Mouse (Mus musculus): ENCODE measurements around the gene Zbtb40. TPM values are rescaled to one million over a fixed set of nuclear protein-coding genes. Genes with fewer than 3 reads are reported as not detected.

The Zbtb40 gene
- polyA plus RNA-seq, 1 experiment: 24.9 TPM

- peak overlapping the region; percentile 94 for H3K4me3 ChIP-seq (ENCODE audit: control insufficient read depth, insufficient read depth, low read length)
- DNase-seq: no peak
- H3K27ac ChIP-seq (ENCODE audit: control insufficient read depth, insufficient read depth, low read length): no peak overlapping the region
- H3K27me3 ChIP-seq (ENCODE audit: control insufficient read depth, insufficient read depth, low read length): no peaks in the 10 kb centered on the region; the same call in 1 of the 2 replicates
- WGBS: 2% methylated on average over 52 of the region's 52 CpGs
- peaks cover 9% of the 10 kb centered on the region for H3K4me1 ChIP-seq (replicated peaks; ENCODE audit: control insufficient read depth, insufficient read depth, low read length)
- TF ChIP-seq POLR2A (IDR thresholded peaks at IDR 0.05; ENCODE audit: control insufficient read depth, extremely low read depth, insufficient read depth, low read length, poor library complexity): no peak
- no peak for TF ChIP-seq CTCF (IDR thresholded peaks at IDR 0.05; ENCODE audit: borderline replicate concordance, control insufficient read depth, extremely low read depth, insufficient read depth, low read length, poor library complexity)
- no peaks in the 10 kb centered on the region for H3K36me3 ChIP-seq (ENCODE audit: control insufficient read depth, insufficient read depth, low read length)
Observed at GRCm38 (mm10) chr4:137047840-137048549, 606 bp downstream of the Zbtb40 start.

DNA sequence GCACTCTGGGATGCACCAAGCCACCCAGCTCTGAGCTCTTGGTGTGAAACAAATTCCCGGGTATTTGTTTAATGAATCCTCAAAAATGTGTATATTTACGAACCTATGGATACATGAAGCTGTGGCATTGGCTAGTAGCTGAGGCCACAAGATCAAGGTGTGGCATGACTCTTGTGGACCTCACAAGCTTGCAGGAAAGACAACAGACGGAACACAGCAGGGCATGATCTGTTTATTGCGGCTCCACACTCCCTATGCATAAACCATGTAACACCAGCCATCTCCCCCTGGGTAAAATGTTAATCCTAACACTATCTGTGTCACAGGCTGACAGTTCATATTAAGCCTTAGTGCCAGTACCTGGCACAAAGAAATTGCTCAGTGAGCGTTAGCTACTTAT, 2.5 kb downstream of the Zbtb40 start:
- Histone ChIP-seq H3K4me3 (ENCODE audit: control insufficient read depth, insufficient read depth, low read length) (no peak overlapping the region), H3K27me3 (ENCODE audit: control insufficient read depth, insufficient read depth, low read length) (no peaks in the 10 kb centered on the region), H3K27ac (ENCODE audit: control insufficient read depth, insufficient read depth, low read length) (no peak overlapping the region), H3K4me1 (replicated peaks; ENCODE audit: control insufficient read depth, insufficient read depth, low read length) (peaks cover 9% of the 10 kb centered on the region), H3K36me3 (ENCODE audit: control insufficient read depth, insufficient read depth, low read length) (no peaks in the 10 kb centered on the region)
- WGBS: 96% methylated on average over 5 of the region's 5 CpGs
- TF ChIP-seq CTCF (IDR thresholded peaks at IDR 0.05; ENCODE audit: borderline replicate concordance, control insufficient read depth, extremely low read depth, insufficient read depth, low read length, poor library complexity) (no peak), POLR2A (IDR thresholded peaks at IDR 0.05; ENCODE audit: control insufficient read depth, extremely low read depth, insufficient read depth, low read length, poor library complexity) (no peak)
- DNase-seq: no peak

GRCm38 (mm10) chr4:137044516-137044915, 4.1 kb downstream of the Zbtb40 start:
- peaks cover 9% of the 10 kb centered on the region for H3K4me1 ChIP-seq (replicated peaks; ENCODE audit: control insufficient read depth, insufficient read depth, low read length)
- DNase-seq: no peak
- 95% methylated on average over 5 of the region's 5 CpGs for WGBS
- H3K4me3 ChIP-seq (ENCODE audit: control insufficient read depth, insufficient read depth, low read length): no peak overlapping the region
- TF ChIP-seq CTCF (IDR thresholded peaks at IDR 0.05; ENCODE audit: borderline replicate concordance, control insufficient read depth, extremely low read depth, insufficient read depth, low read length, poor library complexity): no peak
- TF ChIP-seq POLR2A (IDR thresholded peaks at IDR 0.05; ENCODE audit: control insufficient read depth, extremely low read depth, insufficient read depth, low read length, poor library complexity): no peak
- no peaks in the 10 kb centered on the region for H3K36me3 ChIP-seq (ENCODE audit: control insufficient read depth, insufficient read depth, low read length)
- no peak overlapping the region for H3K27ac ChIP-seq (ENCODE audit: control insufficient read depth, insufficient read depth, low read length)
- H3K27me3 ChIP-seq (ENCODE audit: control insufficient read depth, insufficient read depth, low read length): no peaks in the 10 kb centered on the region

GRCm38 (mm10) chr4:137043799-137044198, 4.8 kb downstream of the Zbtb40 start:
- no peak overlapping the region for H3K27ac ChIP-seq (ENCODE audit: control insufficient read depth, insufficient read depth, low read length)
- peaks cover 6% of the 10 kb centered on the region for H3K4me1 ChIP-seq (replicated peaks; ENCODE audit: control insufficient read depth, insufficient read depth, low read length)
- no peak overlapping the region for H3K4me3 ChIP-seq (ENCODE audit: control insufficient read depth, insufficient read depth, low read length)
- H3K36me3 ChIP-seq (ENCODE audit: control insufficient read depth, insufficient read depth, low read length): no peaks in the 10 kb centered on the region
- no peak for DNase-seq
- 92% methylated on average over 11 of the region's 11 CpGs for WGBS
- no peaks in the 10 kb centered on the region for H3K27me3 ChIP-seq (ENCODE audit: control insufficient read depth, insufficient read depth, low read length)
- no peak for TF ChIP-seq POLR2A (IDR thresholded peaks at IDR 0.05; ENCODE audit: control insufficient read depth, extremely low read depth, insufficient read depth, low read length, poor library complexity)
- no peak for TF ChIP-seq CTCF (IDR thresholded peaks at IDR 0.05; ENCODE audit: borderline replicate concordance, control insufficient read depth, extremely low read depth, insufficient read depth, low read length, poor library complexity)

- Histone ChIP-seq H3K27ac (ENCODE audit: control insufficient read depth, insufficient read depth, low read length) (no peak overlapping the region), H3K27me3 (ENCODE audit: control insufficient read depth, insufficient read depth, low read length) (no peaks in the 10 kb centered on the region), H3K36me3 (ENCODE audit: control insufficient read depth, insufficient read depth, low read length) (no peaks in the 10 kb centered on the region), H3K4me3 (ENCODE audit: control insufficient read depth, insufficient read depth, low read length) (no peak overlapping the region), H3K4me1 (replicated peaks; ENCODE audit: control insufficient read depth, insufficient read depth, low read length) (no peaks in the 10 kb centered on the region)
- 97% methylated on average over 8 of the region's 8 CpGs for WGBS
- TF ChIP-seq POLR2A (IDR thresholded peaks at IDR 0.05; ENCODE audit: control insufficient read depth, extremely low read depth, insufficient read depth, low read length, poor library complexity) (no peak), CTCF (IDR thresholded peaks at IDR 0.05; ENCODE audit: borderline replicate concordance, control insufficient read depth, extremely low read depth, insufficient read depth, low read length, poor library complexity) (no peak)
- DNase-seq: no peak
Observed at GRCm38 (mm10) chr4:137042039-137042438, 6.6 kb downstream of the Zbtb40 start.

GRCm38 (mm10) chr4:137041161-137041621, 7.4 kb downstream of the Zbtb40 start:
- Histone ChIP-seq H3K4me1 (replicated peaks; ENCODE audit: control insufficient read depth, insufficient read depth, low read length) (no peaks in the 10 kb centered on the region), H3K27me3 (ENCODE audit: control insufficient read depth, insufficient read depth, low read length) (no peaks in the 10 kb centered on the region), H3K36me3 (ENCODE audit: control insufficient read depth, insufficient read depth, low read length) (no peaks in the 10 kb centered on the region), H3K27ac (ENCODE audit: control insufficient read depth, insufficient read depth, low read length) (no peak overlapping the region), H3K4me3 (ENCODE audit: control insufficient read depth, insufficient read depth, low read length) (no peak overlapping the region)
- no peak for DNase-seq
- 95% methylated on average over 10 of the region's 10 CpGs for WGBS
- no peak for TF ChIP-seq CTCF (IDR thresholded peaks at IDR 0.05; ENCODE audit: borderline replicate concordance, control insufficient read depth, extremely low read depth, insufficient read depth, low read length, poor library complexity)

- TF ChIP-seq POLR2A (IDR thresholded peaks at IDR 0.05; ENCODE audit: control insufficient read depth, extremely low read depth, insufficient read depth, low read length, poor library complexity): no peak
- TF ChIP-seq CTCF (IDR thresholded peaks at IDR 0.05; ENCODE audit: borderline replicate concordance, control insufficient read depth, extremely low read depth, insufficient read depth, low read length, poor library complexity): no peak
- 96% methylated on average over 7 of the region's 7 CpGs for WGBS
- no peaks in the 10 kb centered on the region for H3K4me1 ChIP-seq (replicated peaks; ENCODE audit: control insufficient read depth, insufficient read depth, low read length)
- H3K4me3 ChIP-seq (ENCODE audit: control insufficient read depth, insufficient read depth, low read length): no peak overlapping the region
- H3K27me3 ChIP-seq (ENCODE audit: control insufficient read depth, insufficient read depth, low read length): no peaks in the 10 kb centered on the region
- H3K27ac ChIP-seq (ENCODE audit: control insufficient read depth, insufficient read depth, low read length): no peak overlapping the region
- DNase-seq: no peak
- no peaks in the 10 kb centered on the region for H3K36me3 ChIP-seq (ENCODE audit: control insufficient read depth, insufficient read depth, low read length)
Observed at GRCm38 (mm10) chr4:137039441-137039840, 9.2 kb downstream of the Zbtb40 start.

All from thymus, adult 2 months (tissue).